In the genomic region with DNA sequence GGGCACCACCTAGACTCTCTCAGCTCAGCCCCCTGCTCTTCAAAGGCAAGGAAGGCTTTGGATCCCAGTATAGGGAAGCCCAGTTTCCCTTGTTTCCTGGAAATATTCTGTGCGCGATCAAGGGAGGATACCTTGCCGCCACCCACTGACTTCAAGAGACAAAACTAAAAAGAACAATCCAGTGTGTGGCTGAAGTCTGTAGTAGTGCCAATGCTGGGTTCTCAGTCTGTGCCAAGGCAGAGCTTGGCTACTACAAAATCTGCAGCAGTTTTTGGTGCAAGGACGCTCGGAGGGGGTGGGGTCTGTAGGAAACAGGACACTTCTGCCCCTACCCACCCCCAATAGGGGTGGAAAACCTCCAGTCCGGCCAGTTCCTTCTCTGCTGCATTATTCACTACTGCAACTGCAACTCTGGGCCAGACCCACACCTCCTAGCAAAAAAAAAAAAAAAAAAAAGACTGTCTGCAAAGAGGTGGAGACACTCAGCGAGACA, we compare ENCODE assay signal across 9 mouse cellular contexts. TPM values are rescaled to one million over a fixed set of nuclear protein-coding genes. Genes with fewer than 3 reads are reported as not detected.
DNase-seq lines count a peak whose midpoint lies in the region; ATAC-seq and TF ChIP-seq lines count a peak whose summit lies in the region.
"Had no signal": no experiment of that assay in that cellular context is flagged by ENCODE, and none has a peak within 500 bp of the region (broad histone marks: within the 10 kb centered on the region; RNA-seq: fewer than 3 reads in every experiment).

No protein-coding gene starts in this region.

- H3K9ac ChIP-seq in neural tube, embryonic 11.5 days (ENCODE audit: low read length), result no peak overlapping the region
- H3K9ac ChIP-seq in liver, embryonic 12.5 days, result no peak overlapping the region
- H3K9ac ChIP-seq in stomach, embryonic 16.5 days (ENCODE audit: low read length), result no peak overlapping the region

- H3K36me3 ChIP-seq in neural tube, embryonic 11.5 days (ENCODE audit: control insufficient read depth, insufficient read depth, low read length), result 0 out of 2 replicates have a peak, but pooled peaks cover 2% of the 10 kb centered on the region
- H3K36me3 ChIP-seq in liver, embryonic 12.5 days, result no peaks in the 10 kb centered on the region
- no peaks in the 10 kb centered on the region for H3K36me3 ChIP-seq in stomach, embryonic 16.5 days (ENCODE audit: control insufficient read depth, insufficient read depth, low read length)

- no peaks in the 10 kb centered on the region for H3K9me3 ChIP-seq in neural tube, embryonic 11.5 days (ENCODE audit: control insufficient read depth, low read length)
- H3K9me3 ChIP-seq in liver, embryonic 12.5 days (replicated peaks), result no peaks in the 10 kb centered on the region
- no peaks in the 10 kb centered on the region for H3K9me3 ChIP-seq in stomach, embryonic 16.5 days (replicated peaks; ENCODE audit: control insufficient read depth, low read length)

- peaks cover 52% of the 10 kb centered on the region for H3K4me1 ChIP-seq in neural tube, embryonic 11.5 days (ENCODE audit: control insufficient read depth, insufficient read depth, low read length)
- H3K4me1 ChIP-seq in liver, embryonic 12.5 days, result peaks cover 92% of the 10 kb centered on the region
- peaks cover 61% of the 10 kb centered on the region for H3K4me1 ChIP-seq in stomach, embryonic 16.5 days (ENCODE audit: control insufficient read depth, insufficient read depth, low read length)

- H3K4me2 ChIP-seq in neural tube, embryonic 11.5 days (ENCODE audit: low read depth), result peak overlapping the region; percentile 96
- peak overlapping the region; percentile 96 for H3K4me2 ChIP-seq in liver, embryonic 12.5 days
- H3K4me2 ChIP-seq in stomach, embryonic 16.5 days (ENCODE audit: low read depth, low read length), result peak overlapping the region; percentile 93

- TF ChIP-seq CTCF in gastrocnemius, adult 2 months (IDR thresholded peaks at IDR 0.05), result no peak

- peak overlapping the region; percentile 51 for H3K27ac ChIP-seq in gastrocnemius, adult 2 months
- no peak overlapping the region for H3K27ac ChIP-seq in neural tube, embryonic 11.5 days (ENCODE audit: low read depth, low read length)
- no peak overlapping the region for H3K27ac ChIP-seq in liver, embryonic 12.5 days
- H3K27ac ChIP-seq in stomach, embryonic 16.5 days (ENCODE audit: low read length), result no peak overlapping the region

- no peak for ATAC-seq in neural tube, embryonic 11.5 days (ENCODE audit: insufficient read depth, low FRiP score, low TSS enrichment)
- no peak for ATAC-seq in liver, embryonic 12.5 days
- no peak for ATAC-seq in stomach, embryonic 16.5 days (ENCODE audit: insufficient read depth, low FRiP score)

- no peaks in the 10 kb centered on the region for H3K27me3 ChIP-seq in neural tube, embryonic 11.5 days (ENCODE audit: control insufficient read depth, insufficient read depth, low read length)
- peaks cover 53% of the 10 kb centered on the region for H3K27me3 ChIP-seq in liver, embryonic 12.5 days (replicated peaks)
- H3K27me3 ChIP-seq in stomach, embryonic 16.5 days (ENCODE audit: control insufficient read depth, insufficient read depth, low read length), result no peaks in the 10 kb centered on the region; the same call in 1 of the 2 replicates

- H3K4me3 ChIP-seq in gastrocnemius, adult 2 months, result peak overlapping the region; percentile 25
- H3K4me3 ChIP-seq in neural tube, embryonic 11.5 days (ENCODE audit: low read depth, low read length), result peak overlapping the region; percentile 94; the same call in 1 of the 2 replicates
- H3K4me3 ChIP-seq in liver, embryonic 12.5 days, result no peak overlapping the region
- H3K4me3 ChIP-seq in stomach, embryonic 16.5 days (replicated peaks; ENCODE audit: low read length), result no peak overlapping the region; the same call in 1 of the 2 replicates

- peak; percentile 24 for DNase-seq in gastrocnemius, adult 2 months
- DNase-seq in gastrocnemius, adult 8-10 months (ENCODE audit: low spot score in 2 of 2), result no peak
- DNase-seq in neural tube, embryonic 11.5 days (ENCODE audit: low spot score), result no peak
- no peak for DNase-seq in neural tube, embryonic 10.5 days (ENCODE audit: extremely low spot score, low spot score)
- no peak for DNase-seq in thymus, postnatal 10 days (ENCODE audit: low spot score in 2 of 2)
- DNase-seq in c-Kit-positive CD71-positive TER-119-positive erythroid progenitor cells, embryonic 14.5 days (ENCODE audit: low spot score), result no peak
- DNase-seq: thymus, adult 18-20 months had no signal

- intact Hi-C loops in gastrocnemius, adult 2 months (cut with DNase I), result no loop called here

- WGBS in neural tube, embryonic 11.5 days, result 67% methylated on average over 7 of the region's 7 CpGs
- 46% methylated on average over 7 of the region's 7 CpGs for WGBS in liver, embryonic 12.5 days (ENCODE audit: insufficient replicate concordance)
- 56% methylated on average over 7 of the region's 7 CpGs for WGBS in stomach, embryonic 16.5 days

RNA-seq across cellular contexts. Expression of gene Ccdc85c, which starts 3.0 kb away (rescaled TPM):
- total RNA-seq in gastrocnemius, adult 2 months (2021), result 10 to 100 TPM; 30.1 to 33.4 TPM
- 10 to 100 TPM; 41.1 to 49.4 (median 43.5) TPM for total RNA-seq in gastrocnemius, adult 8-10 months (2022)
- 18.9 and 20.3 TPM in 2 replicates for polyA plus RNA-seq in neural tube, embryonic 11.5 days (2014; fragmentation: Nextera tagmentation; extraction: Ambion mirVana)
- polyA plus RNA-seq in liver, embryonic 12.5 days (2016; fragmentation: Nextera tagmentation; extraction: Ambion mirVana), result 3.3 and 3.4 TPM in 2 replicates
- polyA plus RNA-seq in stomach, embryonic 16.5 days (2015; fragmentation: Nextera tagmentation; extraction: Ambion mirVana), result 6.5 and 6.9 TPM in 2 replicates

RNA-seq across cellular contexts. Expression of gene Hhipl1, which starts 33.9 kb away (rescaled TPM):
- total RNA-seq in gastrocnemius, adult 2 months (2021), result 1 to 10 TPM in 1 of 2 experiments, under 1 TPM in 1; 0.66 to 1.1 TPM
- total RNA-seq in gastrocnemius, adult 8-10 months (2022), result under 1 TPM; 0.44 to 0.74 (median 0.69) TPM
- polyA plus RNA-seq in neural tube, embryonic 11.5 days (2014; fragmentation: Nextera tagmentation; extraction: Ambion mirVana), result 1.0 TPM in 2 replicates
- 0.07 and 0.17 TPM in 2 replicates for polyA plus RNA-seq in liver, embryonic 12.5 days (2016; fragmentation: Nextera tagmentation; extraction: Ambion mirVana)
- polyA plus RNA-seq in stomach, embryonic 16.5 days (2015; fragmentation: Nextera tagmentation; extraction: Ambion mirVana), result 0.44 and 0.65 TPM in 2 replicates

Comparison
In these comparisons a context has a peak if more than half of its experiments do, and no peak if none do; other contexts are left out.
1. H3K4me3 ChIP-seq: peak in gastrocnemius, adult 2 months (single experiment) and neural tube, embryonic 11.5 days (single experiment); none in liver, embryonic 12.5 days (single experiment) and stomach, embryonic 16.5 days (single experiment).
2. Peak in every context shown above with its lines, with median percentiles within 50 percentile points of each other: H3K4me2 ChIP-seq.